Mouse (Mus musculus) cerebellum, adult 2 months (tissue): ENCODE data around the gene Cstb.

ENCODE experiments used
- CTCF ChIP-seq: fragments of 200-500 bp; IDR thresholded peaks from 2 replicates; pipeline ENCODE4 v1.5.1; 2011; ENCODE audit warnings: low read depth, mild to moderate bottlenecking, control low read depth, low read length, moderate library complexity, borderline replicate concordance; ENCODE audit not compliant: insufficient read depth
- POLR2A ChIP-seq: fragments of 200-500 bp; IDR thresholded peaks from 2 replicates; pipeline ENCODE4 v1.6.1; 2011; ENCODE audit warnings: low read length, control low read depth, borderline replicate concordance; ENCODE audit not compliant: insufficient read depth

DNA sequence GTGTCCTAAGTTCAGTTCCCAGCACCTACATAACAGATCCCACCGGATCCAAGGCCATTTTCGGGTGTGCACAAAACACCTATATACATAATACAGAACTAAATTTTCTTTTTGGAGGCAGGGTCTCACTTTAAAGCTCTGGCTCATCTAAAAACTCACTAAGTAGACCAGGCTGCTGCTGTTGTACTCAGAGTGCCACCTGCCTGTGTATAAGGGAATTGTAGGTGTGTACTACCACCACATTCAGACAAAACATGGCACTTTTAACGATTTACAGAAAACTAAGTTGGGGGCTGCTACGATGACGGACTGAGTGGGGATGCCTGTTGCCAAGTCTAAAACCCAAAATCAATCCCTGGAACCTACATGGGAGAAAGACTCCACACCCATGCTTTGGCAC is 25.3 kb downstream of the Cstb start:
- no peak for TF ChIP-seq POLR2A
- TF ChIP-seq CTCF = no peak
